Mouse (Mus musculus) Patski (cell line): ENCODE results near the gene Tpm1. TPM values are rescaled to one million over a fixed set of nuclear protein-coding genes. Genes with fewer than 3 reads are reported as not detected.

ENCODE experiments used
- ATAC-seq: fragments of 100-300 bp; one replicate; pipeline ENCODE4 v1.8.0; 2021
- CTCF ChIA-PET: fragments of 350-600 bp; sonication (Branson Sonifier 250); formaldehyde crosslinking; loops from one replicate; lab custom pipeline; 2022; ENCODE audit warnings: inconsistent platforms; lab: Charles Lee
- POLR2A ChIA-PET: fragments of 350-600 bp; sonication (Branson Sonifier 250); formaldehyde crosslinking; loops from one replicate; lab custom pipeline; 2022; ENCODE audit warnings: antibody characterized with exemption, inconsistent platforms; lab: Charles Lee
- DNase-seq: peaks from one replicate; pipeline ENCODE4 v3.0.0-alpha.2; 2011; ENCODE audit warnings: low read depth, low spot score
- H3K27me3 ChIP-seq: fragments of 371-371 bp; one replicate; pipeline ENCODE4 v1.5.1; 2021
- CTCF ChIP-seq: fragments of 100-300 bp; IDR thresholded peaks from one replicate; pipeline ENCODE4 v1.5.1; 2021
- in situ Hi-C: fragments of 300-500 bp; cut with MboI; formaldehyde crosslinking; loops from 3 replicates; pipeline ENCODE4 v1.11.1; 2018; ENCODE audit warnings: low pct_unique_long_range_greater_than_20kb, mixed read lengths
- polyA plus RNA-seq: library from polyadenylated mRNA; unstranded; gene quantifications from one replicate; pipeline ENCODE4 v1.2.3, GENCODE M21; 2021

Gene Tpm1
- polyA plus RNA-seq, 1 experiment from 2014 or later: 2,726 TPM

DNA sequence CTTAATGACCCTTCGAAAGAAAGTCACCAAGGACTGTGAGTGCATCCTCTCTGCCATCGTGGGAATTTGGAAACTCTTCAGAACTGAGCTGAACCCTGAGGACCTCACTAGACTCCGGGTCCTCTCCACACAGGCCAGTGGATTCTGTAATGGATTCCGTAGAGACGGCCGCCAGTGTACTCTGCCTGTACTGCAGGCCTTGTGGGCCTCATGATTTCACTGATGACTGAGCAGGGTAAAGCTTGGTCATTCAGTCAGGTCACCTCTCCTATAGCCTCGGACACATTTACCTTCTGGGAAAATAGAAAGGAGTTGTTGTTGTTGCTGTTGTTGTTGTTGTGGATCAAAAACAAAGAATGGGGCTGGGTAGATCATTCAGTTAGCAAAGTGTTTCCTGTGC is 67.1 kb downstream of the Tpm1 start:
- no peaks in the 10 kb centered on the region for H3K27me3 ChIP-seq
- ChIA-PET POLR2A (no interaction called here), CTCF (no interaction called here)
- no peak for TF ChIP-seq CTCF
- no peak for ATAC-seq
- DNase-seq: no peak
- in situ Hi-C loops: no loop called here

GRCm38 (mm10) chr9:66980458-66980857 is 68.7 kb downstream of the Tpm1 start:
- ChIA-PET POLR2A (no interaction called here), CTCF (interaction anchor here (1.2 to 1.8 kb wide), 3 partner anchors 9 to 19 kb away, joined by 3 to 7 read pairs (median 4); no protein-coding TSS in a partner anchor)
- DNase-seq (no peak), ATAC-seq (no peak)
- TF ChIP-seq CTCF: peak; percentile 90
- in situ Hi-C loops: no loop called here
- no peaks in the 10 kb centered on the region for H3K27me3 ChIP-seq

DNA sequence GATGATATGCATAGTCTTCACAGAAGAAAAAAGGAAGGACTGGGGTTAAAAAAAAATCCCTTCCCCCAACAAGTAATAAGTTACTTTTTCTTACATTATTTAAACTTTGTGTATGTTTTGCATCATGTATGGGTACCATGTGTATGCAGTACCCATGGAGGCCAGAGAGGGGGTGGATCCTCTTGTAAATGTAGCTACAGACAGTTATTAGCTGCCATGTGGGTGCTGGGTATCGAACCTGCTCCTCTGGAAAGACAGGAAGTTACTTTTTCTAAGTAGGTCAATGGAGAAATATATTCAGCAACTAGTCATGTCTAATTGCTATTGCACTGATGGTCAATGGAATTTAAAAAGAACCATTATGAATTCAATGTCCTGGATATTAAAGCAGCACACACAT is 70.7 kb downstream of the Tpm1 start:
- in situ Hi-C loops: no loop called here
- CTCF ChIA-PET: interaction anchor here (0.5 to 1.8 kb wide), 2 partner anchors 11 to 22 kb away, joined by 3 to 7 read pairs; no protein-coding TSS in a partner anchor
- H3K27me3 ChIP-seq: no peaks in the 10 kb centered on the region
- ATAC-seq (no peak), DNase-seq (no peak)
- TF ChIP-seq CTCF: no peak
- POLR2A ChIA-PET: no interaction called here

GRCm38 (mm10) chr9:66977982-66978381 is 71.2 kb downstream of the Tpm1 start:
- ChIA-PET CTCF (no interaction called here), POLR2A (no interaction called here)
- ATAC-seq: no peak
- in situ Hi-C loops: no loop called here
- H3K27me3 ChIP-seq: no peaks in the 10 kb centered on the region
- DNase-seq: no peak
- no peak for TF ChIP-seq CTCF

- CTCF ChIA-PET: no interaction called here
- no peaks in the 10 kb centered on the region for H3K27me3 ChIP-seq
- POLR2A ChIA-PET: no interaction called here
- ATAC-seq (no peak), DNase-seq (no peak)
- in situ Hi-C loops: no loop called here
- TF ChIP-seq CTCF: no peak
Observed at GRCm38 (mm10) chr9:66977121-66977520, 72.1 kb downstream of the Tpm1 start.

DNA sequence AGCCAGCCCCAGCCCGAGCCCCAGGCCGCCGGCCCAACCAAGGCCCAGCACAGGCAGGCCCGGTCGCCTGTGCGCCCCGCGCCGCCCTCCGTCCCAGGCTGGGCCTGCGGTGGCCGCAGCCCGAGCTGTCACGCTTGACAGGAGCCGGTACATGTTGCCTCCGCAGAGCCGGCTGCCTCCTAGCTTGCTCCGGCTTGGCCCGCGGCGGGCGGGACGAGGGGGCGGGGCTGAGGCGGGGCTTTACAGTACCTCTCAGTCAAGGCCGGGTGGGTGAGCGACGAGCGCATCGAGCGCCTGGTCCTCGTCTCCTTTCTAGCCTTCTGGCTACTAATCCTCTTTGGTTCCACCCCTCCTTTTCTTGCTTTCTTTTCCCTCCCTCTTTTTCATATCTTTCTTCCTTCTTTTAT is 74.0 kb downstream of the Tpm1 start, which contains the start of gene Lactb:
Gene Lactb, minus strand, starts transcription at position 246 of the 407 bp plus-strand sequence.
- POLR2A ChIA-PET: no interaction called here
- no peaks in the 10 kb centered on the region for H3K27me3 ChIP-seq
- DNase-seq: peak; percentile 28
- in situ Hi-C loops: no loop called here
- TF ChIP-seq CTCF: no peak
- ATAC-seq: peak; percentile 80
- CTCF ChIA-PET: no interaction called here

- ChIA-PET CTCF (no interaction called here), POLR2A (interaction anchor here (0.7 kb wide), 1 partner anchor 28 kb away, joined by 3 read pairs; no protein-coding TSS in a partner anchor)
- no peaks in the 10 kb centered on the region for H3K27me3 ChIP-seq
- no peak for TF ChIP-seq CTCF
- ATAC-seq (peak; percentile 88), DNase-seq (no peak)
- in situ Hi-C loops: no loop called here
Observed at GRCm38 (mm10) chr9:66974721-66975225, 74.4 kb downstream of the Tpm1 start.

Other genes with a start within 250 kb of the Tpm1 start
- gene Aph1c, start 214.7 kb downstream of the Tpm1 start, polyA plus RNA-seq: 7.8 TPM
- gene Rab8b, start 129.7 kb downstream of the Tpm1 start, polyA plus RNA-seq: 21.8 TPM
- gene Rps27l, start 103.3 kb downstream of the Tpm1 start, polyA plus RNA-seq: 377 TPM
- 55.2 TPM for gene Lactb, start 73.9 kb downstream of the Tpm1 start, polyA plus RNA-seq